Mouse (Mus musculus) left cerebral cortex, postnatal 14 days (tissue): ENCODE measurements at regions not wholly inside any gene's neighbourhood (a gene's known extent, or its start where the extent isn't known, plus 50 kb on each side); places are given as distances from the start of the nearest gene placed in this dataset.

Experiments used
- DNase-seq, 2 experiments: peaks; one replicate each; pipeline ENCODE4 v3.0.0; 2021 to 2022; ENCODE audit warnings: low spot score in 2 of 2, mixed read lengths in 1 of 2
- intact Hi-C: fragments of 180-260 bp; cut with DNase I; formaldehyde crosslinking; loops from one replicate; pipeline ENCODE4 v1.15.1; 2025

GRCm38 (mm10) chr14:108021331-108021730, 892.6 kb downstream of the Slitrk1 start:
- intact Hi-C loops = no loop called here
- DNase-seq = no peak

- no peak for DNase-seq
- intact Hi-C loops = no loop called here
Measured at GRCm38 (mm10) chr14:107987752-107988285, 926.1 kb downstream of the Slitrk1 start.

- intact Hi-C loops = no loop called here
- DNase-seq = no peak
Measured at GRCm38 (mm10) chr14:107978141-107978540, 935.8 kb downstream of the Slitrk1 start.

GRCm38 (mm10) chr14:107952076-107952475, 961.9 kb downstream of the Slitrk1 start:
- no peak for DNase-seq
- intact Hi-C loops = no loop called here

- intact Hi-C loops = no loop called here
- no peak for DNase-seq
Measured at GRCm38 (mm10) chr14:107903717-107904116, 1010.2 kb downstream of the Slitrk1 start.

GRCm38 (mm10) chr14:107901823-107902222, 1012.1 kb downstream of the Slitrk1 start:
- intact Hi-C loops = no loop called here
- no peak for DNase-seq

GRCm38 (mm10) chr14:107860895-107861294, 1053.1 kb downstream of the Slitrk1 start:
- intact Hi-C loops = no loop called here
- no peak for DNase-seq

GRCm38 (mm10) chr14:107849688-107850087, 1064.3 kb downstream of the Slitrk1 start:
- no peak for DNase-seq
- intact Hi-C loops = no loop called here

GRCm38 (mm10) chr14:107845289-107846215, 1068.4 kb downstream of the Slitrk1 start:
- intact Hi-C loops = no loop called here

GRCm38 (mm10) chr14:107844533-107844932, 1069.4 kb downstream of the Slitrk1 start:
- DNase-seq = no peak
- intact Hi-C loops = no loop called here

More at GRCm38 (mm10) chr14:107845289-107846215, 1068.4 kb downstream of the Slitrk1 start:
- no peak for DNase-seq

GRCm38 (mm10) chr14:107832976-107833375, 1081.0 kb downstream of the Slitrk1 start:
- no peak for DNase-seq
- intact Hi-C loops = no loop called here

- intact Hi-C loops = no loop called here
- no peak for DNase-seq
Measured at GRCm38 (mm10) chr14:107785242-107785641, 1128.7 kb downstream of the Slitrk1 start.
